Mouse (Mus musculus) telencephalon, adult 2 months (tissue): ENCODE results near the gene Rps21.

ENCODE experiments used
- DNase-seq: peaks from one replicate; pipeline ENCODE4 v3.0.0-alpha.2; 2011; ENCODE audit warnings: low read depth, low spot score

Rps21 gene

DNA sequence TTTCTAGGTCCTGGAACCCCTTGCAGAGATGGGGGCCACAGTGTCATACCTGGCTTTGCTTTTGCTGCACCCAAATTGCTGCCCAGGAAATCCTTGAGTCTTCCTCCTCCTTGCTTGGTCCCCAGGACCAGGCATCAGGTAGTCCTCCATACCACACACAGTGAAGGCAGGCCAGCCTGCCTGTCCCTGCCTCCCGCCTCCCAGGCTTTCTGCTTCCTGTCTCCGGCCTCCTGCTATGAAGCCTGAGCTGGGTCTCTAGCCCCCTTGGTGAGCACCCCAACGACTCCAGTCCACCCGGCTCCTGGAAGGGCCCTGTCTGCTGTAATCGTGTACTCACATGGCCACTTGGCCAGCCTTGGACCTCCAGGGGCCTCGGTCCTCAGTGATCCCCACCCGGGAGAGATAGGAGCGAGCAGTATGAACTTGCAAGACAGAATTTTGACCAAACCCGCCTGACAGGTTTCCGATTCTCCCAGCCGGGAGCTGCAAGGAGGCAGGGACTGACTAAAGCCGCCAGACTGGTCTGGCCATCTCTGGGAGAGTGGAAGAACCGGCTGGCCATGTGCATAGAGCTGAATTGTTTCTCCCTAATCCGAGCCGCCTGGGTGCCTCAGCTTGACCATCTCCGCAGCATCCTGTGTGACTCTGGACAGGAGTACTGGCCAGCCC, 32.4 kb downstream of the Rps21 start, which contains the start of gene Rbbp8nl:
Gene Rbbp8nl, minus strand, starts transcription at position 440 of the 669 bp plus-strand sequence.
- DNase-seq, result no peak

DNA sequence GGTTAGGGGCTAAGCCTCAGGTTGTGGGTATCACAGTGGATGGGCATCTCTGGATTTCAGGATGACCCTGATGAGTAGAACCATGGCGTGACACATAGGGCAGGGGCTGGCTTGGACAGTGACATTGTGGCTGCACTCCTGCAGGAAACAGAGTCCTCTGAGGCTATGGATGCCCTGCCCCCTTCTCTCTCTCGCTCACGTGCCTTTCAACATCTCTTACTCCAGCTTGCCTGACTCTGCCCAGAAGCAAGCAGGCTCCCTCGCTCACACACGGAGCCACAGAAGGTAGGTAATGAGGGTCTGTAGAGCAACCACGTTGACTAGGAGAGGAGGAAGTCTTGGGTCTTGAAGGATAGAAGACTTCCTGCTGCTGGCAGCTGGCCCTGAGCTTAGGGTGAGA, 33.3 kb downstream of the Rps21 start:
- DNase-seq, result no peak

DNA sequence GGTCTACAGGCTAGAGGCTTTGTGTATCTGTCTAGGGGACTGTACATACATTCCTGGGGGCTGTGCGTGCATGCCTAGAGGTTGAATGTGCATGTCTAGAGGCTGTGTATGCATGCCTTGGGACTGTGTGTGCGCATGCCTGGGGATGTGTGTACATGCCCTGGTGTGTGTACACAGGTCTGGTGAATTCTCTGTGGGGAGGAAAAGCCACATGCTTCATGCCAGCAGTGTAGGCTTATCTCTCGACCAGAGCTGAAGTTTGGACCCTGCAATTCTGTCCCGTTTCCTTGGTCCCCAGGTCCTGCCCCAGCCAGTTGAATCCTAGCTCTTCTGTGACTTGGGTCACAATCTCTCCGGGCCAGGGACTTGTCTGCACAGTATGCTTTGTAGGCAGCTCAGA, 34.4 kb downstream of the Rps21 start:
- no peak for DNase-seq

DNA sequence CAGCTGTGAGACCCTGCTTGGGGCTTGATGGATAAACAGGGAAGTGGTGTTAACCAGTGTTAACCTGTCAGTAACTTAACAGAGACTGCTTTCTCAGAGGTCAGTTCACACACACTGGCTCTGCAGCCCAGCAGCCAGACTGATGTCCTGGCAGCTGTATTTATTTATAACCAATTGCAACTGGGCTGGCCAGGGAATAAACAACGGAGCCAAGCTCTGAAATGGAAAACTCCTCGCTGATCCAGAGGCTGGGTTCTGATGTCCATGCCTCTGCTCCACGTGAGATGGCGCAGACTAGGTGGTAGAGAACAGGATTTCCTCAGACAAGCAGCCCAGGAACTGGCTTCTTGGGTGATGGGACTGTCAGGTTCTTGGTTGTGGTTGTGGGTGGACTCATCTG, 34.8 kb downstream of the Rps21 start:
- DNase-seq, result no peak

DNA sequence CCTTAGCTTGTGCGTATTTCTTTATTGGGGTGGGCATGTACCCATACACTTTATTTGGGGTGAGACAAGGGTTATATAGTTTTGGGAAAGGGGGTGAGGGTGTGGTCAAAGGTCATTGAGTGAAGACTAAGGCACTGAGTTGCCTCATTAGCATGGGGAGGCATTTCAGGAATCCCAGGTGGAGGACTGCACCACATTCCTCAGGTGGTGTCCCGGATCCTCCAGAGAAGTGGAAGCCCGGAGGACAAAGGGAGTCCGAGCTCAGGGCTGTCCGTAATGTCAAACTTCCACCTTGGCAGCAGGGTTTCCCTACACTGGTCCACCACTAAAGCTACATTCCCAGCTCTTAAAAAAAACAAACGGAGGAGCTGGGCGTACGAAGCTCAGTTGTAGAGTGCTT, 35.7 kb downstream of the Rps21 start:
- no peak for DNase-seq

DNA sequence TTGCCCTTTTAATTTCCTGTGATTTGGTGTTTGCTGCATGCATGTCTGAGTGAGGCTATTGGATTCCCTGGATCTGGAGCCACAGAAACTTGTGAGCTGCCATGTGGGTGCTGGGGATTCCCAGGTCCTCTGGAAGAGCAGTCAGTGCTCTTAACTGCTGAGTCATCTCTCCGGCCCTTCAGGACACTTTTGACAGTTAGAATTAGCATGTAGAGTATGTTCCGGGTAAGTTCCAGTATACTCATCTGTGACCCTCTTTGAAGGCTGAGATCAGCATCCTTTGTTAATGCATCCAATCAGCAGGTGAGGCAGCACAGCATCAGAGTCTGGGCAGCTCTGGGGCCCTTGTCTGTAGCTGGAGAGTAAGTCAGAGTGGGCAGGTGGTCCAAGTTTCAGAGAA, 43.1 kb downstream of the Rps21 start:
- no peak for DNase-seq

DNA sequence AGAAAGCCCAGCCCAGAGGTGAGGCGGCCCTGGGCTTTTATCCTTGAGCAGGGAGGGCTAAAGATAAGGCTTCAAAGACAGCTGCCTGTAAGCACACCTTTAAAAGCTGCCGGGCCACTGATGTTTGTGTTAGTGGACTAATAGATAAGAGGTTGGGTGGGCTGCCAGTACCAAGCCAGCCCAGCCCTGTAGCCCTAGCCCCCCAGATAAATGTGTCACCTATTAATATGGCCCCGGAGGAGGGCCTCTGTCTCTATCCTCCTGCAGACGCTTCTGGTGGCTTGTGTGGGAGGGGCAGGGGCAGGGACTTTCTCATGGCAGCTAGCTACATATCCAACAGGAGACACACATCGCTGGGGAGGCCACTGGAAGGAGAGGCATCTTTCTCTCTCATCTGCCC, 43.6 kb downstream of the Rps21 start:
- no peak for DNase-seq

DNA sequence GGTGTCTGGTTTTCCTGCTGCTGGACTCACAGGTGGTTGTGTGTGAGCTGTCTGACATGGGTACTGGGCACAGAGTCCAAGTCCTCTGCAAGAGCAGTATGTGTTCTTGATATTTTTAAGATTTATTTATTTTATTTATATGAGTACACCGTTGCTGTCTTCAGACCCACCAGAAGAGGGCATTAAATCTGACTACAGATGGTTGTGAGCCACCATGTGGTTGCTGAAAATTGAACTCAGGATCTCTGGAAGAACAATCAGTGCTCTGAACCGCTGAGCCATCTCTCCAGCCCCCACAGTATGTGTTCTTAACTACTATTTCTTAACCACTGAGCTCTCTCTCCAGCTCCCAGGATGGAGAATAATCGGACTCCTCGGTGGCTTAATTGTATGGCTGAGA, 45.0 kb downstream of the Rps21 start:
- no peak for DNase-seq

DNA sequence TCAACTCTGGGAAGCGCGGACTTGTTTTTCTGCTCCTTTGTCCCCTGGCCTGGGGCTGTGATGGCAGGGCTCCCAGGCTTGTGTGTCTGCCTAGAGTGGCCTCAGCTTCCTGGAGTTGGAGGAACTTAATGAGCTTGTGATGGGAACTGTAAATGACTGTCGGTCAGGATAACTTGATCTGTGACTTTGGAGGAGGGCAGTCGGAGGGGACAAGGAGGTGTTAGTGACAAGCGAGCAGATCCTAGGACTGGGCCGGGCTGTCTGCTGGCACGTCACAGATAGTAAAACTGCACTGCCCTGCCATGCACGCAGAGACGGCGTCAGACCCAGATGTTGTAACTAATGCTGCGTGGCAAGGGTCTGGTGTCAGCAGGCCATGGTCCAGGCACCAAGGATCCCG, 46.3 kb downstream of the Rps21 start:
- DNase-seq, result no peak

DNA sequence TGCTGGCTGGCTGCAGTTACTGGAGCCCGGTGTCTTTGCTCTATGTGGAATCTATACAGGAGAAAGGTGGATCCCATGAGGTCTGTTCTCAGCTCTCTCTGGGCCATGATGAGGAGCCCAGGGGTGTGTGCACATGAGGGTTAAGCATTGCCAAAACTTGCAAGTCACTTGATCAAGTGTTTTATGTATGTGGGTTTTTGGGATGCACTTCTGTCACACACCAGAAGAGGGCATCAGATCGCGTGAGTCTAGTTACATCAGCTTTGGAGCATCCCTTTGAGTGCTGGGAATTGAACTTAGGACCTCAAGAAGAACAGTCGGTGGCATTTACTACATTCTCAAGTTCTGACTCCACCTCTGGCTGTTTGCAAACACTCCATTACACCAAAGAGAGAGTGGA, 47.4 kb downstream of the Rps21 start:
- no peak for DNase-seq

DNA sequence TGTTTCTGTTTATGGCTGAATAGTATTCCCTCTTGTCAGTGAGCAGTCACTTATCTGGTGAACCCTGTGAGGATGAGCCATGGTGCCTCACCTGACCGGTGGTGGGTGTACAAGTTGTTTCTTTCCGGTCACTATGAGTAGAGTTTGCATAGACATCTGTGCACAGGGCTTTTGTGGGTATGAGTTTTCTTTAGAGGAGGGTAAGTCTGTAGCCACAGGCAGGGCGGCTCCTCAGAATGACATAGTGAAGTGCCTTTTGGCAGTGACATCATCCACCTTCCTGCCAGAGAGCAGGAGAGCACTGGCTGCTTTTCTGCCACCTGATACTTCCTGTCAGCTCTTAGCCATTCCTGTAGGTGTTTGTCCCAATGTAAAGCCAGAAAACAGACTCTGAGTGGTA, 48.3 kb downstream of the Rps21 start:
- no peak for DNase-seq

DNA sequence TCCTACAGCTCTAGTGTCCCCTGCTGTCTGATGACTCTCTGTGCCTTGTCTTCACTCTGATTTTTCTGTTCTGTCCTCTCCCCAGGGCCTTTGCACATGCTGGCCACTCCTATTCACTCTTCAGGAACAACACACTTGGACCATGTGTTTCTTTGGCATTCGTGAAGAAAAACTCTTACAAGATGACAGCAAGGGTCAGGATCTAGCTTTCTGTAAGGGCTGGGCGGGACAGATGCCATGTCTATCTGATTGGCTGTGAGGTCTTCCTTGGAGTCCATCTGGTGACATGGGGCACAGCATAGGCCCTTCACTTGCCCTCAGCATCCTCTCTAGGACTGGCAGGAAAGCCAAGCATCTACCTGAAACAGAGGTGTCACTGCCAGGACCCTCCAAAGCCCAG, 48.8 kb downstream of the Rps21 start:
- DNase-seq, result no peak

DNA sequence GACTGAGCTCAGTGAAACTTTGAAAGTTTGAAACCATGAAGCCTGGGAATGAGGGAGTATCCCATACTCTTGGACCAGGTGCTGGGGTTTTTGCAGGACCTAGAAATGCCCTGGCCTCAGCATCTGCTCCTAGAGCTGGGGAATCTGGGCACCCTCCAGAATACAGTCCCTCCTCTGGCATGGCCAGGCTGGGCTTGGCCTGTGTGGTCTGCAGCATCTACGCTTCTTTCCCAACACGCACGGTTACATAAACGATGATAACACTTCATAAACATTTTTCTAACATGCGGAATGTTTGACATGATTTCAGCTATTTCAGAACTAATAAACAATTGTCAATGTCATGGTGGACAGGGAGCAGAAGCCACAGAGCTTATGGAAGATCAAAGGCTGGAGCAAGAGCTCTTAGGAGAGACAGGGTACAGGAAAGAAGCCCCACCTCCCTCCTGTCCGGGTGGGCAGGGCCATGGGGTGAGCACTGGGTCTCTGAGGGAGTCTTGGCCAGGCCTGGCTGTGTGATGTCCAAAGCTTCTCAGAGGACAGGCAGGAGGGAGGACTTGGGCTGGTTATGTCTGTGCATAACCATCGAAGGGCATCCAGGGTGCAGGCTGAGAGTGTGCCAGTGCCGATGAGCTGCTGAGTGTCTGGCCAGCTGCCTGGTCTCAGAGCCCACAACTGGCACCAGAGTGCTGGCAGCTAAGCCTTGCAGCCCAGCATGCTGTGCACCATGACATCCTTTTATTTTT, 49.4 kb downstream of the Rps21 start:
- no peak for DNase-seq

DNA sequence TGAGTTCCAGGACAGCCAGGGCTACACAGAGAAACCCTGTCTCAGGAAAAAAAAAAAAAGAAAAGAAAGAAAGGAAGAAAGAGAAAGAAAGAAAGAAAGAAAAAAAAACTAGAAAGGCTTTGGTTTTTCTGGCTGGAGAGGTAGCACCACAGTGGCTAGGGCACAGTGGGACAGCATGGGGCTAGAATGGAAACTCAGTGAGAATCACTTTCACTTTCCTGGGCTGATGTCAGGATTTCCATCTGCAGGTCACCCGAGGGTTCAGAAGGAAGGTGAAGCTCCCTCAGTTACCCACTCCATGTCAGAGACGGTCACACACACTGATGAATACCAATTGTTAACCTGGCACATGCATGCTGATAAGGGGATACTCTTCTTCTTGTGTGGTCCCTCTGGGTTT, 50.5 kb downstream of the Rps21 start:
- no peak for DNase-seq
